In genomic region chr7:12977682-12978389, GRCm38 (mm10) we compare ENCODE assay signal across 8 mouse cellular contexts. TPM values are rescaled to one million over a fixed set of nuclear protein-coding genes. Genes with fewer than 3 reads are reported as not detected.
DNase-seq lines count a peak whose midpoint lies in the region; ATAC-seq and TF ChIP-seq lines count a peak whose summit lies in the region.

Zfp446 (plus strand) TSS chr7:12977848.

- peak; percentile 63 for TF ChIP-seq POLR2A in CH12.LX (IDR thresholded peaks at IDR 0.05; ENCODE audit: low read depth, low read length)

- TF ChIP-seq RAD21 in CH12.LX (IDR thresholded peaks at IDR 0.05; ENCODE audit: low read depth, low read length) = no peak

- H3K4me1 ChIP-seq in CH12.LX (ENCODE audit: control insufficient read depth in 1 of 2, insufficient read depth in 2 of 2) = peaks cover 10 to 31% of the 10 kb centered on the region in 2 experiments; a peak in 3 of 4 replicates
- H3K4me1 ChIP-seq in forebrain, embryonic 11.5 days (replicated peaks; ENCODE audit: control insufficient read depth, insufficient read depth, low read length) = peaks cover 5% of the 10 kb centered on the region; the same call in 1 of the 2 replicates
- H3K4me1 ChIP-seq in heart, embryonic 16.5 days (ENCODE audit: control insufficient read depth, insufficient read depth, low read length) = peaks cover 6% of the 10 kb centered on the region
- peaks cover 28% of the 10 kb centered on the region for H3K4me1 ChIP-seq in liver, embryonic 15.5 days (replicated peaks)
- H3K4me1 ChIP-seq in neural tube, embryonic 12.5 days = peaks cover 15% of the 10 kb centered on the region

- 1% methylated on average over 49 of the region's 49 CpGs for WGBS in forebrain, embryonic 11.5 days
- WGBS in heart, embryonic 16.5 days = under 1% methylated on average over 49 of the region's 49 CpGs
- under 1% methylated on average over 49 of the region's 49 CpGs for WGBS in liver, embryonic 15.5 days (ENCODE audit: insufficient replicate concordance)
- WGBS in neural tube, embryonic 12.5 days = under 1% methylated on average over 49 of the region's 49 CpGs

- no peaks in the 10 kb centered on the region for H3K27me3 ChIP-seq in CH12.LX (replicated peaks)
- H3K27me3 ChIP-seq in forebrain, embryonic 11.5 days (ENCODE audit: control insufficient read depth, insufficient read depth, low read length) = no peaks in the 10 kb centered on the region
- no peaks in the 10 kb centered on the region for H3K27me3 ChIP-seq in heart, embryonic 16.5 days (ENCODE audit: control insufficient read depth, insufficient read depth, low read length)
- no peaks in the 10 kb centered on the region for H3K27me3 ChIP-seq in liver, embryonic 15.5 days
- H3K27me3 ChIP-seq in neural tube, embryonic 12.5 days (replicated peaks) = no peaks in the 10 kb centered on the region

- TF ChIP-seq CTCF in CH12.LX (conservative IDR thresholded peaks at IDR 0.05 in 1 of 2, IDR thresholded peaks at IDR 0.05 in 1 of 2; ENCODE audit: low read depth in 2 of 2, low read length in 2 of 2) = no peak

- no peaks in the 10 kb centered on the region for H3K9me3 ChIP-seq in CH12.LX (replicated peaks; ENCODE audit: low read length)
- no peaks in the 10 kb centered on the region for H3K9me3 ChIP-seq in forebrain, embryonic 11.5 days (ENCODE audit: control insufficient read depth, low read length)
- H3K9me3 ChIP-seq in heart, embryonic 16.5 days (replicated peaks; ENCODE audit: control insufficient read depth, low read length) = no peaks in the 10 kb centered on the region
- no peaks in the 10 kb centered on the region for H3K9me3 ChIP-seq in liver, embryonic 15.5 days (replicated peaks)
- H3K9me3 ChIP-seq in neural tube, embryonic 12.5 days = no peaks in the 10 kb centered on the region

- peak within 1 kb of the TSS; percentile 73 to 80 (median 74) for H3K4me3 ChIP-seq in CH12.LX (replicated peaks in 1 of 3; ENCODE audit: low read depth in 2 of 3, low read length in 2 of 3, poor library complexity in 1 of 3)
- H3K4me3 ChIP-seq in forebrain, embryonic 11.5 days (ENCODE audit: low read depth, low read length) = peak within 1 kb of the TSS; percentile 67
- H3K4me3 ChIP-seq in heart, embryonic 16.5 days (ENCODE audit: low read length) = peak within 1 kb of the TSS; percentile 64
- peak within 1 kb of the TSS; percentile 67 for H3K4me3 ChIP-seq in liver, embryonic 15.5 days (replicated peaks)
- H3K4me3 ChIP-seq in neural tube, embryonic 12.5 days = peak within 1 kb of the TSS; percentile 55

- peak; percentile 96 for DNase-seq in CH12.LX (ENCODE audit: extremely low read depth)
- peak; percentile 94 for DNase-seq in c-Kit-positive CD71-positive TER-119-negative erythroid progenitor cells, embryonic 14.5 days (ENCODE audit: low read depth)
- DNase-seq in forebrain, embryonic 11.5 days (ENCODE audit: low spot score) = peak; percentile 98
- DNase-seq in kidney, postnatal 36 days = peak; percentile 99
- peak; percentile 99 for DNase-seq in telencephalon, adult 2 months (ENCODE audit: low read depth, low spot score)

- dilution Hi-C loops in CH12.LX (cut with MboI; ENCODE audit: extremely low pct_ligation_motif_present, extremely low pct_unique_long_range_greater_than_20kb, low sequenced_read_pairs) = no loop called here

- H3K9ac ChIP-seq in CH12.LX (ENCODE audit: insufficient read depth, low read depth) = peak within 1 kb of the TSS; percentile 66
- H3K9ac ChIP-seq in forebrain, embryonic 11.5 days (ENCODE audit: low read length) = peak within 1 kb of the TSS; percentile 77
- peak within 1 kb of the TSS; percentile 84 for H3K9ac ChIP-seq in heart, embryonic 16.5 days (ENCODE audit: low read length)
- H3K9ac ChIP-seq in liver, embryonic 15.5 days = peak within 1 kb of the TSS; percentile 78
- H3K9ac ChIP-seq in neural tube, embryonic 12.5 days = peak within 1 kb of the TSS; percentile 51

- peak within 1 kb of the TSS; percentile 72 for H3K4me2 ChIP-seq in CH12.LX (ENCODE audit: insufficient read depth, low read depth, poor library complexity, severe bottlenecking)
- H3K4me2 ChIP-seq in forebrain, embryonic 11.5 days (ENCODE audit: low read depth, low read length, severe bottlenecking) = peak within 1 kb of the TSS; percentile 85
- H3K4me2 ChIP-seq in heart, embryonic 16.5 days (ENCODE audit: low read depth, low read length) = peak within 1 kb of the TSS; percentile 89
- peak within 1 kb of the TSS; percentile 96 for H3K4me2 ChIP-seq in liver, embryonic 15.5 days
- peak within 1 kb of the TSS; percentile 57 for H3K4me2 ChIP-seq in neural tube, embryonic 12.5 days (replicated peaks)

- peak within 1 kb of the TSS; percentile 74 for H3K27ac ChIP-seq in CH12.LX (ENCODE audit: insufficient read depth, low read depth)
- peak within 1 kb of the TSS; percentile 90 for H3K27ac ChIP-seq in forebrain, embryonic 11.5 days (ENCODE audit: low read depth, low read length)
- peak within 1 kb of the TSS; percentile 96 for H3K27ac ChIP-seq in heart, embryonic 16.5 days (ENCODE audit: low read length)
- H3K27ac ChIP-seq in liver, embryonic 15.5 days (replicated peaks) = peak within 1 kb of the TSS; percentile 93
- peak within 1 kb of the TSS; percentile 83; the same call in 1 of the 2 replicates for H3K27ac ChIP-seq in neural tube, embryonic 12.5 days

- no peaks in the 10 kb centered on the region for H3K79me2 ChIP-seq in CH12.LX (replicated peaks; ENCODE audit: control insufficient read depth, extremely low read depth, insufficient read depth, poor library complexity, severe bottlenecking)

- in situ Hi-C loops in CH12.LX (cut with MboI; ENCODE audit: low pct_ligation_motif_present, low pct_unique_long_range_greater_than_20kb, low sequenced_read_pairs) = no loop called here

- peaks cover 12 to 26% of the 10 kb centered on the region in 2 experiments for H3K36me3 ChIP-seq in CH12.LX (replicated peaks in 1 of 2; ENCODE audit: control insufficient read depth in 1 of 2, insufficient read depth in 1 of 2, low read length in 1 of 2)
- no peaks in the 10 kb centered on the region; the same call in 1 of the 2 replicates for H3K36me3 ChIP-seq in forebrain, embryonic 11.5 days (ENCODE audit: control insufficient read depth, insufficient read depth, low read length)
- no peaks in the 10 kb centered on the region for H3K36me3 ChIP-seq in heart, embryonic 16.5 days (ENCODE audit: control insufficient read depth, insufficient read depth)
- H3K36me3 ChIP-seq in liver, embryonic 15.5 days (replicated peaks) = no peaks in the 10 kb centered on the region
- peaks cover 11% of the 10 kb centered on the region; the same call in 1 of the 2 replicates for H3K36me3 ChIP-seq in neural tube, embryonic 12.5 days

- peak; percentile 99 for ATAC-seq in forebrain, embryonic 11.5 days (replicated peaks; ENCODE audit: low FRiP score)
- ATAC-seq in heart, embryonic 16.5 days (replicated peaks; ENCODE audit: extremely low read depth, insufficient read depth, low FRiP score) = peak; percentile 98
- peak; percentile 99 for ATAC-seq in liver, embryonic 15.5 days (ENCODE audit: insufficient read depth)
- peak; percentile 99 for ATAC-seq in neural tube, embryonic 12.5 days (ENCODE audit: low FRiP score, low read depth)

- no peak for TF ChIP-seq EP300 in CH12.LX (IDR thresholded peaks at IDR 0.05; ENCODE audit: low read length)

TF ChIP-seq in CH12.LX, 34 proteins besides CTCF, POLR2A, EP300 and RAD21 (continues in another document):
- TF ChIP-seq ZMIZ1 (IDR thresholded peaks at IDR 0.05; ENCODE audit: low read depth, low read length) (0 out of 2 replicates have a peak, but pooled peaks have one; percentile 36), GABPA (IDR thresholded peaks at IDR 0.05; ENCODE audit: insufficient replicate concordance, low read depth, low read length) (no peak), ELF1 (IDR thresholded peaks at IDR 0.05; ENCODE audit: low read depth, low read length) (peak; percentile 92), TCF12 (IDR thresholded peaks at IDR 0.05; ENCODE audit: low read depth, low read length) (peak; percentile 69), MEF2A (IDR thresholded peaks at IDR 0.05; ENCODE audit: borderline replicate concordance, low read depth, low read length) (peak; percentile 27; the same call in 1 of the 2 replicates), BHLHE40 (IDR thresholded peaks at IDR 0.05; ENCODE audit: low read depth, low read length) (peak; percentile 65), E2F4 (IDR thresholded peaks at IDR 0.05; ENCODE audit: insufficient replicate concordance, low read depth, low read length) (no peak), CHD1 (IDR thresholded peaks at IDR 0.05; ENCODE audit: low read depth, low read length) (no peak), HCFC1 (IDR thresholded peaks at IDR 0.05; ENCODE audit: low read depth, low read length) (peak; percentile 93), UBTF (IDR thresholded peaks at IDR 0.05; ENCODE audit: low read depth, low read length) (no peak), MXI1 (IDR thresholded peaks at IDR 0.05; ENCODE audit: low read depth, low read length) (peak; percentile 66), JUN (IDR thresholded peaks at IDR 0.05; ENCODE audit: insufficient read depth, low read depth, low read length) (no peak), USF2 (conservative IDR thresholded peaks at IDR 0.05; ENCODE audit: low read depth, low read length) (no peak), ETS1 (conservative IDR thresholded peaks at IDR 0.05; ENCODE audit: low read depth, low read length) (peak; percentile 40), SIN3A (IDR thresholded peaks at IDR 0.05; ENCODE audit: low read length) (no peak; the same call in none of the 2 replicates), ZKSCAN1 (IDR thresholded peaks at IDR 0.05; ENCODE audit: borderline replicate concordance, low read depth, low read length) (no peak), PAX5 (IDR thresholded peaks at IDR 0.05; ENCODE audit: low read length) (no peak), MAX (IDR thresholded peaks at IDR 0.05; ENCODE audit: low read length) (peak; percentile 89), SMC3 (IDR thresholded peaks at IDR 0.05; ENCODE audit: low read depth, low read length) (no peak), CHD2 (IDR thresholded peaks at IDR 0.05; ENCODE audit: low read length) (peak; percentile 72), MYC (IDR thresholded peaks at IDR 0.05; ENCODE audit: low read depth, low read length) (no peak), TBP (conservative IDR thresholded peaks at IDR 0.05; ENCODE audit: low read depth, low read length) (no peak; the same call in 1 of the 2 replicates), ZC3H11A (IDR thresholded peaks at IDR 0.05; ENCODE audit: low read depth, low read length) (no peak)

RNA-seq across cellular contexts. Expression of gene Zfp446, which starts in this region (rescaled TPM):
- 7.5 and 7.8 TPM in 2 replicates for total RNA-seq in CH12.LX (2012; rRNA removed)
- 11.9 and 12.8 TPM in 2 replicates for total RNA-seq in CH12.LX (2014; rRNA removed)
- 12.5 and 12.9 TPM in 2 replicates for polyA plus RNA-seq in CH12.LX (2012; ENCODE audit: insufficient read length, low read depth)
- 12.8 and 14.6 TPM in 2 replicates for polyA plus RNA-seq in forebrain, embryonic 11.5 days (2014; fragmentation: Nextera tagmentation; extraction: Ambion mirVana)
- 6.5 and 7.0 TPM in 2 replicates for polyA plus RNA-seq in heart, embryonic 16.5 days (2015; fragmentation: Nextera tagmentation; extraction: Ambion mirVana)
- polyA plus RNA-seq in liver, embryonic 15.5 days (2015; fragmentation: Nextera tagmentation; extraction: Ambion mirVana) = 2.2 and 2.6 TPM in 2 replicates
- polyA plus RNA-seq in neural tube, embryonic 12.5 days (2016; fragmentation: Nextera tagmentation; extraction: Ambion mirVana) = 12.8 and 13.5 TPM in 2 replicates

Comparison
In these comparisons a context has a peak if more than half of its experiments do, and no peak if none do; other contexts are left out.
1. Peak in every context shown above with its lines: DNase-seq, ATAC-seq, H3K4me3 ChIP-seq and H3K27ac ChIP-seq.